Mouse (Mus musculus) myocyte (in vitro differentiated cells): ENCODE measurements at regions not wholly inside any gene's neighbourhood (a gene's known extent, or its start where the extent isn't known, plus 50 kb on each side); places are given as distances from the start of the nearest gene placed in this dataset.

Experiments used
- H3K27me3 ChIP-seq: one replicate; pipeline ENCODE4 v1.6.1; 2011; ENCODE audit not compliant: control insufficient read depth, insufficient read depth, insufficient read length
- H3K36me3 ChIP-seq: one replicate; pipeline ENCODE4 v1.6.1; 2011; ENCODE audit not compliant: control insufficient read depth, insufficient read depth
- H3K4me2 ChIP-seq: one replicate; pipeline ENCODE4 v1.6.1; 2011; ENCODE audit warnings: low read depth, control low read depth
- H3K4me3 ChIP-seq: one replicate; pipeline ENCODE4 v1.5.1; 2011; ENCODE audit warnings: mild to moderate bottlenecking, control low read depth, moderate library complexity
- H3K79me2 ChIP-seq: one replicate; pipeline ENCODE4 v1.6.1; 2011; ENCODE audit not compliant: control insufficient read depth, insufficient read depth
- H3ac ChIP-seq: one replicate; pipeline ENCODE4 v1.6.1; 2011; ENCODE audit not compliant: control insufficient read depth, insufficient read length
- CEBPB ChIP-seq: IDR thresholded peaks from 2 replicates; pipeline ENCODE4 v1.6.1; 2011; ENCODE audit warnings: mild to moderate bottlenecking, moderate library complexity; ENCODE audit not compliant: poor library complexity, insufficient read depth, severe bottlenecking
- E2F4 ChIP-seq: IDR thresholded peaks from one replicate; pipeline ENCODE4 v1.6.1; 2011; ENCODE audit warnings: mild to moderate bottlenecking, control low read depth, moderate library complexity; ENCODE audit not compliant: insufficient read depth
- MAX ChIP-seq: IDR thresholded peaks from one replicate; pipeline ENCODE4 v1.6.1; 2011; ENCODE audit warnings: low read depth, mild to moderate bottlenecking, control low read depth
- MYOD1 ChIP-seq, 3 experiments: IDR thresholded peaks; one replicate each; pipeline ENCODE4 v1.6.1; 2011; ENCODE audit warnings: control low read depth in 2 of 3, low read depth in 2 of 3, mild to moderate bottlenecking in 2 of 3, moderate library complexity in 1 of 3; ENCODE audit not compliant: insufficient read length in 2 of 3, control insufficient read depth in 1 of 3
- MYOG ChIP-seq, 3 experiments: IDR thresholded peaks; one replicate each; pipeline ENCODE4 v1.6.1; 2011; ENCODE audit warnings: control low read depth in 2 of 3, low read depth in 2 of 3, mild to moderate bottlenecking in 2 of 3; ENCODE audit not compliant: insufficient read length in 2 of 3, control insufficient read depth in 1 of 3, insufficient read depth in 1 of 3
- POLR2A ChIP-seq: IDR thresholded peaks from one replicate; pipeline ENCODE4 v1.6.1; 2011; ENCODE audit warnings: low read depth, mild to moderate bottlenecking, control low read depth, moderate library complexity; ENCODE audit not compliant: insufficient read length
- POLR2AphosphoS2 ChIP-seq: IDR thresholded peaks from one replicate; pipeline ENCODE4 v1.6.1; 2011; ENCODE audit warnings: low read depth, control low read depth; ENCODE audit not compliant: insufficient read length
- REST ChIP-seq: IDR thresholded peaks from one replicate; pipeline ENCODE4 v1.6.1; 2011; ENCODE audit warnings: mild to moderate bottlenecking, control low read depth, moderate library complexity; ENCODE audit not compliant: insufficient read depth, insufficient read length
- SRF ChIP-seq: IDR thresholded peaks from one replicate; pipeline ENCODE4 v1.6.1; 2011; ENCODE audit warnings: low read depth; ENCODE audit not compliant: control insufficient read depth, insufficient read length
- TCF12 ChIP-seq: IDR thresholded peaks from one replicate; pipeline ENCODE4 v1.6.1; 2011; ENCODE audit warnings: mild to moderate bottlenecking, control low read depth; ENCODE audit not compliant: poor library complexity, insufficient read depth, severe bottlenecking
- TCF3 ChIP-seq: IDR thresholded peaks from one replicate; pipeline ENCODE4 v1.6.1; 2011; ENCODE audit warnings: low read depth, control low read depth; ENCODE audit not compliant: insufficient read length
- USF1 ChIP-seq: IDR thresholded peaks from one replicate; pipeline ENCODE4 v1.6.1; 2011; ENCODE audit warnings: low read depth, mild to moderate bottlenecking, control low read depth, moderate library complexity

DNA sequence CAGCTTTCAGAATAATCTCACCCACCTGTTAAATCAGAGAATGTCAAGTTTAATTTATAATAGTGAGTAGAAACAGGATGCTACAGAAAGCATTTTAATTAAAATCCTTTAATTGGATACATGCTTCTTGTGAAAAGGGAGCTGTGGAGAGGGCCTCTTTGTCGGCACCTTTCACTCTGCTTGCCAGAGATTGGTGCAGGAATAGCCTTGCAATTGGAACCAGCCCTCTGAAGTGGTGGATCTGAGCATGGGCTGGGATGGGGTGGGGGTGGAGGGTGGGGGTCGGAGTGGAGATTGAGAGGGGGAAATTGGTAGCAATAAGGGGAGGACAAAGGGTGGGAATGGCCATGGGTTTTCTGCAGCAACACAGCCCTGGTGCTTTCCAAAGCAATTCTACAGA is 207.2 kb downstream of the Tbx15 start:
- Histone ChIP-seq H3K79me2 (no peaks in the 10 kb centered on the region), H3K4me2 (no peak overlapping the region), H3K36me3 (no peaks in the 10 kb centered on the region), H3ac (no peak overlapping the region), H3K4me3 (no peak overlapping the region), H3K27me3 (no peaks in the 10 kb centered on the region)
- TF ChIP-seq CEBPB (no peak), MAX (no peak), TCF3 (no peak), POLR2A (no peak), POLR2AphosphoS2 (no peak), MYOG (IDR thresholded peaks at IDR 0.05; ENCODE audit: control insufficient read depth in 1 of 3, insufficient read depth in 1 of 3, insufficient read length in 2 of 3, low read depth in 2 of 3) (no peak), REST (no peak), TCF12 (no peak)

GRCm38 (mm10) chr3:99447813-99448212 is 207.6 kb downstream of the Tbx15 start:
- TF ChIP-seq CEBPB (no peak), SRF (no peak), POLR2A (no peak), TCF12 (no peak), TCF3 (no peak)

GRCm38 (mm10) chr3:99459036-99459863 is 219.1 kb downstream of the Tbx15 start:
- Histone ChIP-seq H3K4me3 (no peak overlapping the region), H3ac (no peak overlapping the region), H3K36me3 (no peaks in the 10 kb centered on the region), H3K79me2 (no peaks in the 10 kb centered on the region), H3K27me3 (no peaks in the 10 kb centered on the region), H3K4me2 (no peak overlapping the region)
- TF ChIP-seq MYOG (IDR thresholded peaks at IDR 0.05; ENCODE audit: control insufficient read depth in 1 of 3, insufficient read depth in 1 of 3, insufficient read length in 2 of 3, low read depth in 2 of 3) (no peak), MYOD1 (IDR thresholded peaks at IDR 0.05; ENCODE audit: control insufficient read depth in 1 of 3, insufficient read length in 2 of 3, low read depth in 2 of 3) (no peak)

More at GRCm38 (mm10) chr3:99447813-99448212, 207.6 kb downstream of the Tbx15 start:
- Histone ChIP-seq H3K79me2 (no peaks in the 10 kb centered on the region), H3K4me3 (no peak overlapping the region), H3K36me3 (no peaks in the 10 kb centered on the region), H3K27me3 (no peaks in the 10 kb centered on the region), H3ac (no peak overlapping the region), H3K4me2 (no peak overlapping the region)

GRCm38 (mm10) chr3:99499980-99500379 is 259.8 kb downstream of the Tbx15 start:
- Histone ChIP-seq H3K79me2 (no peaks in the 10 kb centered on the region), H3K27me3 (no peaks in the 10 kb centered on the region), H3K4me2 (no peak overlapping the region), H3K4me3 (no peak overlapping the region), H3ac (no peak overlapping the region), H3K36me3 (no peaks in the 10 kb centered on the region)
- TF ChIP-seq POLR2AphosphoS2: no peak
- TF ChIP-seq REST: no peak
- TF ChIP-seq USF1: no peak
- TF ChIP-seq CEBPB: no peak
- no peak for TF ChIP-seq E2F4

DNA sequence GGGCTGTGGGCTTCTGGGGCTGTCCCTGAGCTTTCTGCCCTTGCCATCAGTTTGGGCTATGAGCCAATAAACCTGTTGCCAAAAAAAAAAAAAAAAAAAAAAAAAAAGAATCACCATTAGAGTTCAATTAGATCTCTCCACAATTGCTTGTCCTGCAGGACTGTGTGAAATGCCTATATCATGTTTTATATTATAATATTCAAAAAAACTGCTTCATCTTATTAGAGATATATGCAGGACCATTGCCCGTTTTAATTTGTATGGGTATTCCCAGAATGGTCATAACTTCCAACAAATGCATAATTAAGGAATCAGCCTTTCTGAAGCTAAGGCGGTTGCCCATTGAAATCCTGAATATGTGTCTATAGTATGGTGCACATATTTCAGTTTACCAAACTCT is 264.6 kb downstream of the Tbx15 start:
- Histone ChIP-seq H3K36me3 (no peaks in the 10 kb centered on the region), H3K79me2 (no peaks in the 10 kb centered on the region), H3K27me3 (no peaks in the 10 kb centered on the region), H3ac (no peak overlapping the region), H3K4me3 (no peak overlapping the region), H3K4me2 (no peak overlapping the region)
- TF ChIP-seq TCF12: no peak

DNA sequence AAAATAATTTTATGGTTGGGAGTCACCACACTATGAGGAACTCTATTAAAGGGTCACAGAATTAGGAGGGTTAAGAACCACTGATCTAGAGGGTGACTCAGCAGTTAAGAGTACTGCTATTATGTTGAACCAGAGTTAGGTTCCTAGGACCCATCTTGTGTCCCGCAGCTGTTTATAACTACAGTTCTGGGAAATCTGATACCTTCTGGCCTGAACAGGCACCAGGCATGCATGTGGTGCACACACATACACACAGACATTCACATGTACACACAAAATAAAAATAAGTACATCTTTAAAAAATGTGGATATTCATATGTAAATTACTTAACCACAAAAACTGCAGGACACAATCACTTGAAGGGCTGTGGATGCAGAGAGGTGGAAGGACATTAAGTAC is 272.1 kb downstream of the Tbx15 start:
- TF ChIP-seq CEBPB: no peak
- TF ChIP-seq MYOG (IDR thresholded peaks at IDR 0.05; ENCODE audit: control insufficient read depth in 1 of 3, insufficient read depth in 1 of 3, insufficient read length in 2 of 3, low read depth in 2 of 3): peak in 2 of 3 experiments; percentile 6 to 69
- TF ChIP-seq TCF12: peak; percentile 54
- peak in 2 of 3 experiments; percentile 50 to 64 for TF ChIP-seq MYOD1 (IDR thresholded peaks at IDR 0.05; ENCODE audit: control insufficient read depth in 1 of 3, insufficient read length in 2 of 3, low read depth in 2 of 3)
- TF ChIP-seq POLR2A: no peak
- no peaks in the 10 kb centered on the region for H3K36me3 ChIP-seq
- H3K27me3 ChIP-seq: no peaks in the 10 kb centered on the region
- no peak overlapping the region for H3ac ChIP-seq
- H3K4me2 ChIP-seq: peak overlapping the region; percentile 34
- H3K79me2 ChIP-seq: no peaks in the 10 kb centered on the region
- H3K4me3 ChIP-seq: no peak overlapping the region
